Mouse (Mus musculus) 3134 (cell line): ENCODE measurements at regions not wholly inside any gene's neighbourhood (a gene's known extent, or its start where the extent isn't known, plus 50 kb on each side); places are given as distances from the start of the nearest gene placed in this dataset.
A peak's percentile ranks its signal among the peaks of the same experiment; 100 is the strongest.

Experiments used
- DNase-seq: peaks from one replicate; pipeline ENCODE4 v3.0.0-alpha.2; 2011; ENCODE audit warnings: low spot score; ENCODE audit not compliant: insufficient read length; ENCODE audit errors: extremely low read depth

DNA sequence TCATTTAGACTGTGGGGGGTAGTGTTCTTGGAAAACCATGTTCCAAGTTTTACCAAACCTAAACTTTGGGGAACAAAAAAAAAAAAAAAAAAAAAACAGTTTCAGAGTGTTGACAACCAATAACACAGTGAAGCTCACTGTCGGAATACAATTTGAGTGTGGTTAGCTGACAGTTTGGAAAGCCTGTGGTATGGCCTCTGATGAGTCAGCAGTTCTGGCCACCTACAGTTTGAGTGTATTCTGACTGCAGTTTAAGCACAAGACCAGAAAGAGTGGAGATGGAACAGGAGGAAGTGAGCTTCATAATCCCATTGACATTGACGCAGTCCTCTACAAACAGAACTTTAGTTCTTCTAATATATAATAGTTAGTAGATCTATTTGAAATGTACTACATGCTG, 303.0 kb downstream of the Inhba start:
- DNase-seq, result no peak

DNA sequence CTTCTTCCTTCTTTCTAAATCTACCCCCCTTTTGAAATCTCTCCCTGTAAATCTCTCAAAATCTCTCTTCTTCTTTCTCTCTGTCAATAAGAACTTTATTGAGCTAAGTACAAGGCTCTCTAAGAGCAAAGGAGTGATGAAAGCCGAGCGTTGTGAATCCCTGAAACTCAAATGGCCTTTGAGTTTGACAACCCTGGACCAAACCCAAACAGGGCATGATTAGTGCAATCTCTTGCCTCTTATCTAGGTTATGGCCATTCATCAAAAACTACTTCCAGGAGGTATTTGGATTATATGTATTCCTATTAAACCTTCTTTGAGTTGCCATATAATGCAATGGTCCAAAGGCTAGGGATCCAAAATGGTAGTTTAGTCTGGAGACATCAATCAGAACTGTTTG, 304.0 kb downstream of the Inhba start:
- no peak for DNase-seq

DNA sequence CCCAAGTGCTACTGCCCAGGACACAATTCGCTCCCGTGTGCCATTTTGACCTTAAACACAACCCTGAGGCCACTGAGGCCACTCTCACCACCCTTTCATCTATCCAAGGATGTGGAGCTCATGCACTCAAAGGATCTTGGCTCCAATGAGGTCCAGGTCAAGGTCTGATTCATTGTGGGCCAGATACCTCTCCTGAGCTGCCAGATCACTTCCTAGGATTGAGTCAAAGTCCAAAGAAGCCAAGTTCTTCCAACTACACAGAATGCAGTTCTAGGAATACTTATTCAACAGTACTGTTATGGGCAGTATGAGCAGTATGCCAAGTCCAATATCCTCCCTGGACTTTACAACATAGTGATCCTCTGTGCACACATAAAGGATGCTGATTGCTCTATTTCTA, 304.9 kb downstream of the Inhba start:
- no peak for DNase-seq

GRCm38 (mm10) chr13:16317412-16317811, 305.8 kb downstream of the Inhba start:
- DNase-seq, result no peak

GRCm38 (mm10) chr13:16320392-16320791, 308.7 kb downstream of the Inhba start:
- DNase-seq, result no peak

- no peak for DNase-seq
These were observed 314.0 kb downstream of the Inhba start for GRCm38 (mm10) chr13:16325661-16326060.

DNA sequence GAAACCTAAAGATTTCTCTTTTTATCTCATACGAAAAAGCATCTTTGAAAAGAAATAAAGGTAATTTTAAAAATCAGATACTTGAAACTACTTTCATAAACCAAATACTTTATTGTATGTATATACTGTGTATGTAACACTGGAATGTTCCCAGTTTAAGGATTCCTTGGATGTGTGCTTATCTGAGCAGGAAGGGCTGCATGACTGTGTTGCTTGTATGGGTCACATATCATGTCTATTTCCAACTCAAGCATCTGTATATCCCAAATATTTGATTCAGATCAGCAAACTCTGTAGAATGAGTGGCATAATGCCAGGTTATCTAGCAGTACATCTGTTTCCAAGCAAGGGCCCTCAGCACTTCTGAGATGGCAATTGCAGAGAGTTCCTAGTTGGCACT, 330.1 kb downstream of the Inhba start:
- no peak for DNase-seq

- no peak for DNase-seq
These were observed 330.5 kb downstream of the Inhba start for GRCm38 (mm10) chr13:16342171-16342570.

GRCm38 (mm10) chr13:16343280-16343945, 331.8 kb downstream of the Inhba start:
- DNase-seq, result no peak

GRCm38 (mm10) chr13:16349353-16349752, 337.7 kb downstream of the Inhba start:
- no peak for DNase-seq

DNA sequence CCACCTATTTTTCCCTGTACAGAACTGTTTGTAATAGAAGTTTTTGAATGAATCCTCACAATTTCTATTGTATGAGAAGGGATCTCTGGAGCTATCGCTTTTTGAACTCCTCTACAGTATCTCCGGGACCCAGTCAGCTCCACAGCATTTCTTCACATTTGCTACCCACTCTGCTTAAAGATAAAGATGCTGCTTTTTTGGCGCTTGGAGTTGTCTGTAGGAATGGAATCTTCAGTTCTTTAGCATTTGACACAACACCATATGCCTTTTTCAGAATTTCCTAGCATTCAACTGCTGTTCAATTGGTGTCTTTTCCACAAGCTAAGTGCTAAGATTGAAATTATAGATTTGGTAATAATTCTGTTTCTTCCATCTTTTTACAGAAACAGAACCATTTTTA, 338.4 kb downstream of the Inhba start:
- DNase-seq, result no peak

DNA sequence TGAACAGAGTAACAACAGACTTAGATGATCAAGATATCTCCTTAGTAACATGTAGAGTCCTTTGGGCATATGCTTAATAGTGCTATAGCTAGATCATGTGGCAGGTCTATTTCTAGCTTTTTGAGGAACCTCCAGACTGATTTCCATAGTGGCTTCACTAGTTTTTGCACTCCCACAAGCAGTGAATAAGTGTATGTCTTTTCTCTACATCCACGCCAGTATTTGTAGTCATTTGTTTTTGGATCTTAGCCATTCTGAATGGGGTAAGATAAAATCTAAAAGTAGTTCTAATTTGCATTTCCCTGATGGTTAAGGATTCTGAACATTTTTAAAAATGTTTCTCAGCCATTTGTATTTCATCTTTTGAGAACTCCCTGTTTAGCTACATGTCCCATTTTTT, 343.7 kb downstream of the Inhba start:
- DNase-seq, result no peak

GRCm38 (mm10) chr13:16379492-16379891, 367.8 kb downstream of the Inhba start:
- DNase-seq, result no peak

- DNase-seq, result no peak
These were observed 368.3 kb downstream of the Inhba start for GRCm38 (mm10) chr13:16379949-16380348.

DNA sequence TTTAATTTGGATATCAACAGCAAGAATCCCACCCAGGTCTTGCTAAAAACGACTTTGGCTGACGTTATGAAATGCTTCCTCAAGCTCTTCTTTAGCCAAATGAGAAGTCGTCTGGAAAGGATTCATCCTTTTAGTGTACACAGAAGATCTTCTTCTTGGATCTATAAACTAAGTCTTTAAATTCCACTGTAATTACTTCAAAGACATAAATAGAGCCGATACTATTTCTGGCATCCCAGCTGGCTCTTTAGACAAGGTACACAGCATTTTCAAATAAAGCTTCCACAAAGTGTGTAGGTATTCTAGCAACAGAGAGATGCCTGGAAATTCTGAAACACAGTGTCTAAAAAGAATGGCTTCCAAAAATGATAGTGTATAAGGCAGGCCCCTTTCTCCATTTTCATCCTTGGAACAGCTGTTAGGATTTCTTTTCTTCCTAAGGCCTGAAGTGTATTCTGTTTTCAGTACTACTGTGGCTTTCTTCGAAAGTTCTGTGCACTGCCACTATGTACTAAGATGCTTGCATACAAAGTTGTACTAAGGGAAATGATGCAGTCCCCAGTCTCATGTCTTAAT, 371.4 kb downstream of the Inhba start:
- no peak for DNase-seq

GRCm38 (mm10) chr13:16416356-16417019, 404.8 kb downstream of the Inhba start:
- DNase-seq, result no peak

- no peak for DNase-seq
These were observed 412.5 kb downstream of the Inhba start for GRCm38 (mm10) chr13:16424147-16424546.

GRCm38 (mm10) chr13:16435436-16435835, 423.8 kb downstream of the Inhba start:
- DNase-seq, result no peak

DNA sequence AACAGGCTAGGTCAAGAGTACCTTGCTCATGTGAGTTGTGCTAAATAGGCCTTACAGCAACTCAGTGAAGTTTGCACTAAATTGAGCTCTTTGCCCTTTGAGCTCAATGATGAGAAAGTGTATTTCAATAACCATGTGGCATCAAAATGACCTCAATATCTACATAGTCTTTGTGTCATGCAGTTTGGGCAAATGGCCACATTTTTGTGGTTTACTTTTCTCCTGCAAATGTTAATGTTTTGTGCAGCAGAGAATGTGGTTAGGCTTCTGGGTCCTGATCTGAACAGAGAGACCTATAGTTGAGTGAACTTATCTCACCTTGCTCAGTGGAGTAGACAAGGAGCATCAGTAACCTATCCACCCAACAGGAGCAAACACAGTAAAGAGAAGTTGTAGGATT, 441.6 kb downstream of the Inhba start:
- DNase-seq, result peak; percentile 45

GRCm38 (mm10) chr13:16459743-16460142, 448.1 kb downstream of the Inhba start:
- DNase-seq, result no peak

GRCm38 (mm10) chr13:16461681-16462080, 450.0 kb downstream of the Inhba start:
- DNase-seq, result no peak

DNA sequence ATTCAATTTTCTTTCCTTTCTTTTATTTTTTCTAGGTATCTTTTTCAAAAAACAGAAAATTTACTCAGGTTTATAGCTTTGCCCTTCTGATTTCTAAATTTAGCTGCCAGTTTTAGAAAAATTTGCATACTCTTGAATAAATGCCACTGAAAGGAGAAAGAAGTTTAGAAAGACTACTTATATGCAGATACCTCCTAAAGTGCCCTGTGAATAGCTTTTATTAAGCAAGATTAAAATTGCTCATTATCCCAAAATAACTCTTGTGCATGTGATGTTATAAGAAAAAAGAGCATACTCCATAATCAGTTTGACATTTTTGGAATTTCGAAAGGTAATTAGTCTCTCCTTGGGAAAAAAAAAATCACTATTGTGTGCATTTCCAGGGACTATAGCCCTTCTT, 453.2 kb downstream of the Inhba start:
- no peak for DNase-seq
